Mouse (Mus musculus) stomach, postnatal 0 days (tissue): ENCODE data around the gene Cic.

ENCODE experiments used
- CTCF ChIP-seq: IDR thresholded peaks from 2 replicates; pipeline ENCODE4 v1.5.1; 2016; ENCODE audit warnings: antibody characterized with exemption, low read depth, mild to moderate bottlenecking, moderate library complexity
- EP300 ChIP-seq: optimal IDR thresholded peaks from 2 replicates; pipeline ENCODE3; 2016; ENCODE audit warnings: antibody characterized with exemption

DNA sequence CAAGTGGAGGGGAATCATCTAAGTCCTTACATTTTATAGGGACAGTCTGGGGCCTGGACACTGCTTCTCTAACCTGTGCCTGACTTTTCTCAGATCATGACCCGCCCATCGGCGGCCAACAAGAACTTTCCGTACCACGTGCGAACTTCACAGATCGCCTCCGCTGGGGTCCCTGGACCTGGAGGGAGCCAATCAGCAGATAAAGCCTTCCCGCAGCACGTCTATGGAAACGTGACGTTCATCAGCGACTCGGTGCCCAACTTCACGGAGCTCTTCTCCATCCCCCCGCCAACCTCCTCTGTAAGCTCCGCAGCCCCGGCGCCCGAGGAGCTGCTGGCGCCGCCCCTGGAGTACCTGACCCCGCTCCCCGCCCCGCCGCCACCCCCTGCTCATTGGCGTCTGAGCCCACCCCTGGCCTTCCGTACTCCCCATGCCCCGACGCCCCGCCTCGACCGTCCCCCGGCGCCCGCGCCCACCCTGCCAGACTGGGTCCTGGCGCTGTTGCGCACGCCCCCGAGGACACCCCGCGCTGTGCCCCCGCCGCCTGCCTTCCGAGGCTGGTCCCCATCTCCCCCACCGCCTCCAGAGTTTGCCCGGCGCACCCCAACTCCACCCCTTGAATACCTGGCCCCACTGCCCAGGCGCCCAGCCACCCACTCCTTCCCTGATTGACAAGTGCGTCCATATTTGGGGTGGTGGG lies 47.3 kb downstream of the Cic start:
- no peak for TF ChIP-seq CTCF
- TF ChIP-seq EP300: no peak
